Mouse (Mus musculus) lung, postnatal 0 days (tissue): ENCODE results near the gene Ptpn1.

ENCODE experiments used
- CTCF ChIP-seq: IDR thresholded peaks from 2 replicates; pipeline ENCODE4 v1.5.1; 2016; ENCODE audit warnings: antibody characterized with exemption, mild to moderate bottlenecking
- EP300 ChIP-seq: IDR thresholded peaks from 2 replicates; pipeline ENCODE4 v1.6.1; 2016; ENCODE audit warnings: antibody characterized with exemption, mild to moderate bottlenecking, control low read depth

DNA sequence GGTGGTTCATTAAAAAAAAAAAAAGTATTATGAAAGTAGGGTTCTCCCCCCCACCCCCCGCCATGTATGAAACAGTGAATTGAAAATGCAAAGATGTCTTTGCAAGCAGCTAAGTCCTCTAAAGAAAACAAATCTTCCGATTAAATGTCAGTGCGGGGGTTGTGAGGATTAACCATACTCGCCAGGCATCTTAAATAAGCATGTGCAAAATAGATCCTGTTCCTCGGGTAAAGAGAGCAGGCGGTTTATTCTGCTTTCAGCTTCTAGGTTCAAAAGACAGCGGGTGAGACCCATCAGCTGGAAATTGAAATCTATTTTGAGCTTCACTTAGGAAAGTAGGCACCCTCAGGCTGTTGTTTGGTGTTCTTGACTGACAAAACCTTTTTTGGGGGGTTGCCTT, 1.5 kb downstream of the Ptpn1 start:
- TF ChIP-seq CTCF (no peak), EP300 (no peak)
